ENCODE assay signal across 8 mouse cellular contexts in the genomic region with DNA sequence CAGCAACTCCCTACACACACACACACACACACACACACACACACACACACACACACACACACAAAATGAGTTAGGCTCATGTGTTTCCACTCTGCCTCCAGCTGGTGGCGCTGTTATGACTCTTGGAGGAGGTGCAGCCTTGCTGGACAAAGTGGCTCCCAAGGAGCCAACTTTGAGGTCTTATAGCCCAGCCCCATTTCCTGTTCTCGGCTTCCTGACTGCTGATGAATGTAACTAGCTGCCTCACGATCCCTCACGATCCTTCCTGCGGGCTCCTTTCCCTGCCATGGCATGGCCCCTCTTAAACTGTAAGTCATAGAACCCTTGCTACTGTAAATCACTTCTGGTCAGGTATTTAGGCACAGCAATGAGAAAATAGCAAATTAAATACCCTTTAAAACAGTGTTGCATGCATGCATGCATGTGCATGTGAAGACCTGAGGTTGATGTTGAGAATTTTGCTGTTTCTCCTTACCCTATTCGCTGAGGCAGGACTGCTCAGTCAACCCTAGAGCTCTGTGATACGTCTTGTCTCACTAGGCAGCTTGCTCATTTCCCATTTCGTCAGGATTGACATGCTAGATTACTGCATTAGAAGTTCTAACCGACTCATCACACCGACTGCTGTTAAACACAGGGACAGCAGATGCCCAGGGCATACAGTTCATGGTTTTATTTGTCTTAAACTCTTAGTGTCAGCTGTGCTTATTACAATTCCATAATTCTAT. TPM values are rescaled to one million over a fixed set of nuclear protein-coding genes. Genes with fewer than 3 reads are reported as not detected.
DNase-seq lines count a peak whose midpoint lies in the region; ATAC-seq and TF ChIP-seq lines count a peak whose summit lies in the region.

No protein-coding gene starts in this region.

- H3K4me2 ChIP-seq in heart, embryonic 12.5 days = peak overlapping the region; percentile 24; the same call in 1 of the 2 replicates
- no peak overlapping the region for H3K4me2 ChIP-seq in forebrain, embryonic 14.5 days (ENCODE audit: low read length)
- H3K4me2 ChIP-seq in midbrain, embryonic 13.5 days (replicated peaks) = no peak overlapping the region

- H3K36me3 ChIP-seq in testis, adult 2 months (ENCODE audit: control insufficient read depth, insufficient read depth, low read length) = no peaks in the 10 kb centered on the region
- no peaks in the 10 kb centered on the region for H3K36me3 ChIP-seq in heart, embryonic 12.5 days
- H3K36me3 ChIP-seq in liver, adult 2 months (ENCODE audit: control insufficient read depth, insufficient read depth, low read length) = no peaks in the 10 kb centered on the region
- no peaks in the 10 kb centered on the region for H3K36me3 ChIP-seq in forebrain, embryonic 14.5 days (ENCODE audit: control insufficient read depth, insufficient read depth, low read length)
- no peaks in the 10 kb centered on the region for H3K36me3 ChIP-seq in midbrain, embryonic 13.5 days

- TF ChIP-seq POLR2A in testis, adult 2 months (IDR thresholded peaks at IDR 0.05; ENCODE audit: control insufficient read depth, low read depth, low read length) = no peak
- TF ChIP-seq POLR2A in liver, adult 2 months (IDR thresholded peaks at IDR 0.05; ENCODE audit: extremely low read depth, insufficient read depth, low read length) = no peak

- H3K4me3 ChIP-seq in testis, adult 2 months (ENCODE audit: control insufficient read depth, low read depth, low read length) = no peak overlapping the region
- no peak overlapping the region for H3K4me3 ChIP-seq in heart, embryonic 12.5 days
- H3K4me3 ChIP-seq in liver, adult 2 months (ENCODE audit: insufficient read depth, low read depth, low read length) = no peak overlapping the region
- no peak overlapping the region for H3K4me3 ChIP-seq in forebrain, embryonic 14.5 days (ENCODE audit: low read depth, low read length)
- no peak overlapping the region for H3K4me3 ChIP-seq in midbrain, embryonic 13.5 days (replicated peaks)

- no peaks in the 10 kb centered on the region for H3K9me3 ChIP-seq in heart, embryonic 12.5 days (replicated peaks)
- H3K9me3 ChIP-seq in forebrain, embryonic 14.5 days (replicated peaks; ENCODE audit: control insufficient read depth, low read length) = no peaks in the 10 kb centered on the region
- H3K9me3 ChIP-seq in midbrain, embryonic 13.5 days = no peaks in the 10 kb centered on the region

- H3K27ac ChIP-seq in testis, adult 2 months (ENCODE audit: control insufficient read depth, insufficient read depth, low read depth, low read length) = no peak overlapping the region
- no peak overlapping the region for H3K27ac ChIP-seq in heart, embryonic 12.5 days (ENCODE audit: poor library complexity, severe bottlenecking)
- H3K27ac ChIP-seq in liver, adult 2 months (replicated peaks; ENCODE audit: insufficient read depth, low read depth, low read length) = no peak overlapping the region
- no peak overlapping the region for H3K27ac ChIP-seq in forebrain, embryonic 14.5 days (ENCODE audit: low read depth, low read length)
- H3K27ac ChIP-seq in midbrain, embryonic 13.5 days = no peak overlapping the region

- no peaks in the 10 kb centered on the region for H3K79me2 ChIP-seq in liver, adult 2 months (ENCODE audit: control insufficient read depth, insufficient read depth, low read length)

- WGBS in heart, embryonic 12.5 days = 29% methylated on average over 10 of the region's 10 CpGs
- WGBS in liver, adult 2 months = 55% methylated on average over 10 of the region's 10 CpGs
- WGBS in forebrain, embryonic 14.5 days = 58% methylated on average over 10 of the region's 10 CpGs
- WGBS in midbrain, embryonic 13.5 days = 51% methylated on average over 10 of the region's 10 CpGs

- peak; percentile 58; the same call in 1 of the 2 replicates for TF ChIP-seq CTCF in testis, adult 2 months (IDR thresholded peaks at IDR 0.05; ENCODE audit: control insufficient read depth, insufficient read depth, insufficient replicate concordance, low read depth, low read length)
- peak; percentile 73 for TF ChIP-seq CTCF in liver, adult 2 months (IDR thresholded peaks at IDR 0.05; ENCODE audit: low read depth, low read length)

- no peak for DNase-seq in testis, postnatal 14 days (ENCODE audit: low spot score)
- peak; percentile 60 for DNase-seq in brain, adult 2 months (ENCODE audit: low read depth, low spot score)
- no peak for DNase-seq in liver, adult 2 months (ENCODE audit: extremely low read depth, low read depth, low spot score)
- peak; percentile 28 for DNase-seq in retina, embryonic 14.5 days (ENCODE audit: low spot score)
- no peak for DNase-seq in forebrain, embryonic 14.5 days (ENCODE audit: low spot score)

- no peaks in the 10 kb centered on the region for H3K27me3 ChIP-seq in testis, adult 2 months (ENCODE audit: control insufficient read depth, insufficient read depth, low read length)
- no peaks in the 10 kb centered on the region for H3K27me3 ChIP-seq in heart, embryonic 12.5 days (replicated peaks)
- H3K27me3 ChIP-seq in liver, adult 2 months (ENCODE audit: control insufficient read depth, insufficient read depth, low read length) = no peaks in the 10 kb centered on the region
- no peaks in the 10 kb centered on the region for H3K27me3 ChIP-seq in forebrain, embryonic 14.5 days (replicated peaks; ENCODE audit: control insufficient read depth, insufficient read depth, low read length)
- no peaks in the 10 kb centered on the region for H3K27me3 ChIP-seq in midbrain, embryonic 13.5 days

- no peak for ATAC-seq in heart, embryonic 12.5 days (ENCODE audit: insufficient number of reproducible peaks, low FRiP score)
- no peak for ATAC-seq in forebrain, embryonic 14.5 days
- no peak for ATAC-seq in midbrain, embryonic 13.5 days

- no peaks in the 10 kb centered on the region for H3K4me1 ChIP-seq in testis, adult 2 months (ENCODE audit: control insufficient read depth, insufficient read depth, low read length)
- peaks cover 4% of the 10 kb centered on the region; the same call in 1 of the 2 replicates for H3K4me1 ChIP-seq in heart, embryonic 12.5 days (replicated peaks)
- no peaks in the 10 kb centered on the region for H3K4me1 ChIP-seq in liver, adult 2 months (ENCODE audit: control insufficient read depth, insufficient read depth, low read length)
- H3K4me1 ChIP-seq in forebrain, embryonic 14.5 days (ENCODE audit: control insufficient read depth, insufficient read depth, low read length) = no peaks in the 10 kb centered on the region
- no peaks in the 10 kb centered on the region for H3K4me1 ChIP-seq in midbrain, embryonic 13.5 days (replicated peaks)

- no peak overlapping the region for H3K9ac ChIP-seq in heart, embryonic 12.5 days
- no peak overlapping the region for H3K9ac ChIP-seq in liver, adult 2 months (ENCODE audit: low read depth, low read length)
- no peak overlapping the region for H3K9ac ChIP-seq in forebrain, embryonic 14.5 days (ENCODE audit: low read length)
- H3K9ac ChIP-seq in midbrain, embryonic 13.5 days (replicated peaks) = no peak overlapping the region

RNA-seq across cellular contexts. Expression of gene Pan3, which starts 11.4 kb away (rescaled TPM):
- 77.6 and 94.5 TPM in 2 replicates for polyA plus RNA-seq in testis, adult 2 months (2012; rRNA removed)
- polyA plus RNA-seq in heart, embryonic 12.5 days (2016; fragmentation: Nextera tagmentation; extraction: Ambion mirVana) = 46.3 and 46.5 TPM in 2 replicates
- 42.7 and 47.1 TPM in 2 replicates for total RNA-seq in liver, adult 2 months (2014; rRNA removed)
- polyA plus RNA-seq in liver, adult 2 months (2012; rRNA removed) = 6.9 and 11.6 TPM in 2 replicates
- 39.7 and 52.6 TPM in 2 replicates for polyA plus RNA-seq in forebrain, embryonic 14.5 days (2014; fragmentation: Nextera tagmentation; extraction: Ambion mirVana)
- polyA plus RNA-seq in midbrain, embryonic 13.5 days (2015; fragmentation: Nextera tagmentation; extraction: Ambion mirVana) = 68.3 and 75.8 TPM in 2 replicates

RNA-seq across cellular contexts. Expression of gene Flt3, which starts 18.3 kb away (rescaled TPM):
- 0.76 and 1.0 TPM in 2 replicates for polyA plus RNA-seq in testis, adult 2 months (2012; rRNA removed)
- 0.20 TPM in 1 of 2 replicates, not detected in the other for polyA plus RNA-seq in heart, embryonic 12.5 days (2016; fragmentation: Nextera tagmentation; extraction: Ambion mirVana)
- total RNA-seq in liver, adult 2 months (2014; rRNA removed) = 0.18 and 0.27 TPM in 2 replicates
- polyA plus RNA-seq in liver, adult 2 months (2012; rRNA removed) = 0.14 and 0.16 TPM in 2 replicates
- polyA plus RNA-seq in forebrain, embryonic 14.5 days (2014; fragmentation: Nextera tagmentation; extraction: Ambion mirVana) = 0.04 and 0.25 TPM in 2 replicates
- polyA plus RNA-seq in midbrain, embryonic 13.5 days (2015; fragmentation: Nextera tagmentation; extraction: Ambion mirVana) = 0.09 and 0.12 TPM in 2 replicates

Comparison
In these comparisons a context has a peak if more than half of its experiments do, and no peak if none do; other contexts are left out.
1. DNase-seq: peak in brain, adult 2 months (single experiment) and retina, embryonic 14.5 days (single experiment); none in testis, postnatal 14 days (single experiment), liver, adult 2 months (single experiment) and forebrain, embryonic 14.5 days (single experiment).